Comparison of ENCODE assay signal across 1 mouse cellular context in the genomic region with DNA sequence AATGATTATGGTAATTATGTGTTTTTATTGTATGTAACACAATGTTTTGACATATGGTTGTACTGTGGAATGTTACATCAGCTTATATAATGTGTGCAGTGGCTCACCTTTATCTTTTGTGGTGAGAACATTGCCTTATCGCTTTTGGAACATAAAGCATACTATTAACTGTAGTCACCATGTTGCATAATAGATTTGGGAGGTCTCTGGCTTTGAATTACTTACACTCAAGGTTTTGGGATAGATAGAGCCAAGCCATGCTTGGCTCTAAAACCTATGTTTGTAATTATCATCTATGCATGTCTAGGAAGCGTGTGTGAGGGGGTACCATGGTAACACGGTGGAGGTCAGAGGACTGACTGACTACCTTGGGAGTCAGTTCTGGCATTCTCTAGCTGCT.
TF ChIP-seq lines count a peak whose summit lies in the region.

No protein-coding gene starts in this region.

TF ChIP-seq in MEL, 35 proteins besides CTCF, POLR2A, EP300 and RAD21 (continued from another document):
- TF ChIP-seq MEF2A (IDR thresholded peaks at IDR 0.05; ENCODE audit: extremely low read depth, insufficient replicate concordance, low read depth, low read length, poor library complexity, severe bottlenecking) = no peak
- no peak for TF ChIP-seq E2F4 (IDR thresholded peaks at IDR 0.05; ENCODE audit: borderline replicate concordance, low read depth, low read length)
- TF ChIP-seq ZKSCAN1 (IDR thresholded peaks at IDR 0.05; ENCODE audit: low read depth, low read length) = no peak
- no peak for TF ChIP-seq TBP (IDR thresholded peaks at IDR 0.05; ENCODE audit: low read depth, low read length)
- no peak for TF ChIP-seq GABPA (IDR thresholded peaks at IDR 0.05; ENCODE audit: low read depth, low read length)
- no peak for TF ChIP-seq POLR2AphosphoS5 (IDR thresholded peaks at IDR 0.05; ENCODE audit: borderline replicate concordance, low read depth, low read length)
- TF ChIP-seq ZC3H11A (IDR thresholded peaks at IDR 0.05; ENCODE audit: low read depth, low read length) = no peak
- no peak for TF ChIP-seq USF1 (IDR thresholded peaks at IDR 0.05; ENCODE audit: low read depth, low read length)
- no peak; the same call in 1 of the 2 replicates for TF ChIP-seq KAT2A (conservative IDR thresholded peaks at IDR 0.05; ENCODE audit: low read depth, low read length)
- TF ChIP-seq NRF1 (IDR thresholded peaks at IDR 0.05; ENCODE audit: insufficient read depth, low read depth, low read length, poor library complexity, severe bottlenecking) = no peak
- no peak for TF ChIP-seq MAX (IDR thresholded peaks at IDR 0.05; ENCODE audit: low read length)
- peak; percentile 28; the same call in 1 of the 2 replicates for TF ChIP-seq MXI1 (IDR thresholded peaks at IDR 0.05; ENCODE audit: low read depth, low read length)
- 0 out of 2 replicates have a peak, but pooled peaks have one; percentile 19 for TF ChIP-seq BHLHE40 (IDR thresholded peaks at IDR 0.05; ENCODE audit: borderline replicate concordance, low read depth, low read length)
- TF ChIP-seq TCF12 (IDR thresholded peaks at IDR 0.05; ENCODE audit: low read depth, low read length) = peak; percentile 92
- no peak for TF ChIP-seq JUND (IDR thresholded peaks at IDR 0.05; ENCODE audit: low read depth, low read length)
- TF ChIP-seq ZNF384 (IDR thresholded peaks at IDR 0.05; ENCODE audit: low read depth, low read length) = no peak
TF ChIP-seq in MEL: peak in this region for 10.
